Mouse (Mus musculus) midbrain, embryonic 11.5 days (tissue): ENCODE results near the gene 1520401A03Rik. TPM values are rescaled to one million over a fixed set of nuclear protein-coding genes. Genes with fewer than 3 reads are reported as not detected.

Source experiments
- ATAC-seq: fragments of 200-750 bp; cut with Nextera tagmentation; 2 replicates; pipeline ENCODE4 v1.8.0; 2017; ENCODE audit warnings: moderate TSS enrichment, moderate library complexity; ENCODE audit not compliant: low FRiP score
- DNase-seq: peaks from one replicate; pipeline ENCODE4 v3.0.0; 2015; ENCODE audit warnings: low spot score; ENCODE audit errors: missing footprints
- H3K27ac ChIP-seq: fragments of 300-500 bp; sonication (generic); 2 replicates; pipeline ENCODE4 v1.5.1; 2014; ENCODE audit warnings: low read depth, low read length
- H3K27me3 ChIP-seq: fragments of 300-500 bp; sonication (generic); 2 replicates; pipeline ENCODE4 v1.6.1; 2014; ENCODE audit warnings: mild to moderate bottlenecking, low read length, moderate library complexity, mixed read lengths; ENCODE audit not compliant: control insufficient read depth, insufficient read depth
- H3K36me3 ChIP-seq: fragments of 300-500 bp; sonication (generic); 2 replicates; pipeline ENCODE4 v1.6.1; 2014; ENCODE audit warnings: mild to moderate bottlenecking, low read length, moderate library complexity, mixed read lengths; ENCODE audit not compliant: control insufficient read depth, insufficient read depth
- H3K4me1 ChIP-seq: fragments of 300-500 bp; sonication (generic); 2 replicates; pipeline ENCODE4 v1.6.1; 2014; ENCODE audit warnings: low read length; ENCODE audit not compliant: control insufficient read depth, insufficient read depth
- H3K4me2 ChIP-seq: fragments of 300-500 bp; sonication (generic); 2 replicates; pipeline ENCODE4 v1.6.1; 2014; ENCODE audit warnings: mild to moderate bottlenecking, moderate library complexity
- H3K4me3 ChIP-seq: fragments of 300-500 bp; sonication (generic); 2 replicates; pipeline ENCODE4 v1.5.1; 2014; ENCODE audit warnings: low read depth, low read length
- H3K9ac ChIP-seq: fragments of 300-500 bp; sonication (generic); 2 replicates; pipeline ENCODE4 v1.6.1; 2014; ENCODE audit warnings: low read length
- H3K9me3 ChIP-seq: fragments of 300-500 bp; sonication (generic); 2 replicates; pipeline ENCODE4 v1.6.1; 2016; ENCODE audit warnings: low read length; ENCODE audit not compliant: control insufficient read depth
- WGBS: fragments of 180-500 bp; shearing (Covaris S2); extraction: QIAGEN DNeasy Blood & Tissue Kit; methylation state at CpG from one replicate; pipeline ENCODE4 v1.1.7; 2014; 5-methylcytosine and 5-hydroxymethylcytosine counted together
- polyA plus RNA-seq: library from polyadenylated mRNA; unstranded; fragments of >200 nt; fragmentation: Nextera tagmentation; extraction: Ambion mirVana; gene quantifications from 2 replicates; pipeline ENCODE4 v1.2.1, GENCODE M21; 2014

The 1520401A03Rik gene
- polyA plus RNA-seq, 1 experiment from 2014 or later = not detected

GRCm38 (mm10) chr17:23739202-23740135 lies 16.9 kb upstream of the 1520401A03Rik start:
- Histone ChIP-seq H3K4me1 (peaks cover 9% of the 10 kb centered on the region), H3K27me3 (peaks cover 41% of the 10 kb centered on the region)
- under 1% methylated on average over 48 of the region's 48 CpGs for WGBS

GRCm38 (mm10) chr17:23738836-23739201 lies 16.2 kb upstream of the 1520401A03Rik start:
- Histone ChIP-seq H3K4me3 (peak overlapping the region; percentile 66), H3K9me3 (no peaks in the 10 kb centered on the region), H3K4me1 (peaks cover 8% of the 10 kb centered on the region), H3K27me3 (peaks cover 34% of the 10 kb centered on the region), H3K36me3 (no peaks in the 10 kb centered on the region; the same call in 1 of the 2 replicates), H3K9ac (peak overlapping the region; percentile 68), H3K4me2 (peak overlapping the region; percentile 99), H3K27ac (0 out of 2 replicates have a peak overlapping the region, but pooled peaks have one; percentile 54)
- no peak for ATAC-seq
- WGBS = 30% methylated on average over 2 of the region's 2 CpGs
- DNase-seq = no peak

More at GRCm38 (mm10) chr17:23739202-23740135, 16.9 kb upstream of the 1520401A03Rik start:
- Histone ChIP-seq H3K36me3 (no peaks in the 10 kb centered on the region; the same call in 1 of the 2 replicates), H3K9ac (peak overlapping the region; percentile 68), H3K9me3 (no peaks in the 10 kb centered on the region), H3K27ac (peak overlapping the region; percentile 54), H3K4me2 (peak overlapping the region; percentile 99), H3K4me3 (peak overlapping the region; percentile 66)
- ATAC-seq (peak; percentile 65), DNase-seq (peak; percentile 97)

GRCm38 (mm10) chr17:23737493-23738445 lies 15.2 kb upstream of the 1520401A03Rik start:
- ATAC-seq (no peak), DNase-seq (peak; percentile 78)
- Histone ChIP-seq H3K4me1 (peaks cover 8% of the 10 kb centered on the region), H3K27me3 (peaks cover 24% of the 10 kb centered on the region), H3K9ac (no peak overlapping the region), H3K27ac (no peak overlapping the region), H3K36me3 (no peaks in the 10 kb centered on the region; the same call in 1 of the 2 replicates), H3K4me2 (no peak overlapping the region; the same call in 1 of the 2 replicates), H3K4me3 (0 out of 2 replicates have a peak overlapping the region, but pooled peaks have one; percentile 66), H3K9me3 (no peaks in the 10 kb centered on the region)
- WGBS = 67% methylated on average over 15 of the region's 15 CpGs

GRCm38 (mm10) chr17:23734341-23734740 lies 11.8 kb upstream of the 1520401A03Rik start:
- Histone ChIP-seq H3K27me3 (no peaks in the 10 kb centered on the region), H3K27ac (no peak overlapping the region), H3K4me3 (no peak overlapping the region), H3K4me1 (peaks cover 4% of the 10 kb centered on the region), H3K9ac (no peak overlapping the region), H3K9me3 (no peaks in the 10 kb centered on the region), H3K4me2 (no peak overlapping the region), H3K36me3 (no peaks in the 10 kb centered on the region; the same call in 1 of the 2 replicates)
- no peak for ATAC-seq
- 100% methylated on average over 1 of the region's 1 CpGs for WGBS
- DNase-seq = peak; percentile 53

GRCm38 (mm10) chr17:23730441-23730840 lies 7.9 kb upstream of the 1520401A03Rik start:
- no peak overlapping the region for H3K4me2 ChIP-seq
- H3K9ac ChIP-seq = no peak overlapping the region

GRCm38 (mm10) chr17:23726758-23727142 lies 4.2 kb upstream of the 1520401A03Rik start:
- Histone ChIP-seq H3K4me2 (peak overlapping the region; percentile 79), H3K9ac (peak overlapping the region; percentile 67), H3K27ac (no peak overlapping the region; the same call in 1 of the 2 replicates), H3K36me3 (no peaks in the 10 kb centered on the region), H3K4me1 (peaks cover 7% of the 10 kb centered on the region; the same call in 1 of the 2 replicates), H3K4me3 (peak overlapping the region; percentile 68), H3K27me3 (no peaks in the 10 kb centered on the region), H3K9me3 (no peaks in the 10 kb centered on the region)
- WGBS = 1% methylated on average over 20 of the region's 20 CpGs
- peak; percentile 93 for DNase-seq
- peak; percentile 86 for ATAC-seq

More at GRCm38 (mm10) chr17:23730441-23730840, 7.9 kb upstream of the 1520401A03Rik start:
- Histone ChIP-seq H3K27ac (no peak overlapping the region), H3K4me1 (peaks cover 7% of the 10 kb centered on the region; the same call in 1 of the 2 replicates), H3K27me3 (no peaks in the 10 kb centered on the region), H3K36me3 (no peaks in the 10 kb centered on the region), H3K4me3 (no peak overlapping the region), H3K9me3 (no peaks in the 10 kb centered on the region)
- peak; percentile 44 for DNase-seq
- ATAC-seq = no peak
- WGBS = 76% methylated on average over 1 of the region's 1 CpGs

- peak within 1 kb of the TSS; percentile 67 for H3K9ac ChIP-seq
- no peaks in the 10 kb centered on the region for H3K27me3 ChIP-seq
- peak within 1 kb of the TSS; percentile 10; the same call in 1 of the 2 replicates for H3K27ac ChIP-seq
- WGBS = 1% methylated on average over 67 of the region's 73 CpGs
- H3K4me3 ChIP-seq = peak within 1 kb of the TSS; percentile 68
- no peaks in the 10 kb centered on the region for H3K9me3 ChIP-seq
- ATAC-seq (peak; percentile 95), DNase-seq (peak; percentile 99)
- H3K4me2 ChIP-seq = peak within 1 kb of the TSS; percentile 79
- H3K36me3 ChIP-seq = no peaks in the 10 kb centered on the region
- peaks cover 7% of the 10 kb centered on the region; the same call in 1 of the 2 replicates for H3K4me1 ChIP-seq
These were observed 3.6 kb upstream of the 1520401A03Rik start, which contains the start of gene Pkmyt1 for GRCm38 (mm10) chr17:23725999-23726757. Pkmyt1 (plus strand) TSS chr17:23726336.

GRCm38 (mm10) chr17:23725477-23725876 lies 2.9 kb upstream of the 1520401A03Rik start:
- peak overlapping the region; percentile 10; the same call in 1 of the 2 replicates for H3K27ac ChIP-seq
- ATAC-seq (no peak), DNase-seq (no peak)
- peak overlapping the region; percentile 68 for H3K4me3 ChIP-seq
- H3K9ac ChIP-seq = peak overlapping the region; percentile 67
- H3K9me3 ChIP-seq = no peaks in the 10 kb centered on the region
- H3K36me3 ChIP-seq = no peaks in the 10 kb centered on the region
- H3K4me1 ChIP-seq = peaks cover 7% of the 10 kb centered on the region; the same call in 1 of the 2 replicates
- peak overlapping the region; percentile 79 for H3K4me2 ChIP-seq
- WGBS = 71% methylated on average over 4 of the region's 4 CpGs
- H3K27me3 ChIP-seq = no peaks in the 10 kb centered on the region
